Mouse (Mus musculus) liver, postnatal 0 days (tissue): ENCODE results near the gene Fabp3. TPM values are rescaled to one million over a fixed set of nuclear protein-coding genes. Genes with fewer than 3 reads are reported as not detected.

Source experiments
- ATAC-seq: fragments of 200-750 bp; cut with Nextera tagmentation; 2 replicates; pipeline ENCODE4 v1.8.0; 2017; ENCODE audit warnings: mild to moderate bottlenecking, moderate library complexity
- DNase-seq: peaks from one replicate; pipeline ENCODE4 v3.0.0-alpha.2; 2016
- H3K27ac ChIP-seq: fragments of 300-500 bp; sonication (generic); 2 replicates; pipeline ENCODE4 v1.5.1; 2014; ENCODE audit warnings: antibody characterized with exemption, moderate library complexity, mild to moderate bottlenecking, low read depth
- H3K27me3 ChIP-seq: fragments of 300-500 bp; sonication (generic); 2 replicates; pipeline ENCODE4 v1.6.1; 2014; ENCODE audit warnings: low read length, control low read depth, mixed read lengths; ENCODE audit not compliant: insufficient read depth
- H3K36me3 ChIP-seq: fragments of 300-500 bp; sonication (generic); replicated peaks from 2 replicates; pipeline ENCODE4 v1.6.1; 2014; ENCODE audit warnings: mild to moderate bottlenecking, control low read depth, low read length, moderate library complexity, mixed read lengths; ENCODE audit not compliant: insufficient read depth
- H3K4me1 ChIP-seq: fragments of 300-500 bp; sonication (generic); 2 replicates; pipeline ENCODE4 v1.6.1; 2014; ENCODE audit warnings: antibody characterized with exemption, mild to moderate bottlenecking, control low read depth; ENCODE audit not compliant: insufficient read depth
- H3K4me2 ChIP-seq: fragments of 300-500 bp; sonication (generic); 2 replicates; pipeline ENCODE4 v1.6.1; 2014; ENCODE audit warnings: low read depth, mild to moderate bottlenecking, low read length, moderate library complexity, mixed read lengths
- H3K4me3 ChIP-seq: fragments of 300-500 bp; sonication (generic); 2 replicates; pipeline ENCODE4 v1.5.1; 2014; ENCODE audit warnings: low read depth, low read length
- H3K9ac ChIP-seq: fragments of 300-500 bp; sonication (generic); replicated peaks from 2 replicates; pipeline ENCODE4 v1.6.1; 2014; ENCODE audit warnings: mild to moderate bottlenecking, moderate library complexity
- H3K9me3 ChIP-seq: fragments of 300-500 bp; sonication (generic); 2 replicates; pipeline ENCODE4 v1.6.1; 2016; ENCODE audit warnings: mild to moderate bottlenecking, control low read depth, low read length, mixed read lengths
- CTCF ChIP-seq: sonication (generic); IDR thresholded peaks from 2 replicates; pipeline ENCODE4 v1.5.1; 2016; ENCODE audit warnings: antibody characterized with exemption, low read depth
- EP300 ChIP-seq: IDR thresholded peaks from 2 replicates; pipeline ENCODE4 v1.6.1; 2016; ENCODE audit warnings: antibody characterized with exemption, low read depth, mild to moderate bottlenecking
- WGBS: fragments of 180-500 bp; shearing (Covaris S2); extraction: QIAGEN DNeasy Blood & Tissue Kit; methylation state at CpG from one replicate; pipeline ENCODE4 v1.1.7; 2014; ENCODE audit not compliant: insufficient replicate concordance; 5-methylcytosine and 5-hydroxymethylcytosine counted together
- polyA plus RNA-seq: library from polyadenylated mRNA; unstranded; fragments of >200 nt; fragmentation: Nextera tagmentation; extraction: Ambion mirVana; gene quantifications from 2 replicates; pipeline ENCODE4 v1.2.1, GENCODE M21; 2015

Gene Fabp3
- polyA plus RNA-seq, result 1.3 and 26.0 TPM in 2 replicates

DNA sequence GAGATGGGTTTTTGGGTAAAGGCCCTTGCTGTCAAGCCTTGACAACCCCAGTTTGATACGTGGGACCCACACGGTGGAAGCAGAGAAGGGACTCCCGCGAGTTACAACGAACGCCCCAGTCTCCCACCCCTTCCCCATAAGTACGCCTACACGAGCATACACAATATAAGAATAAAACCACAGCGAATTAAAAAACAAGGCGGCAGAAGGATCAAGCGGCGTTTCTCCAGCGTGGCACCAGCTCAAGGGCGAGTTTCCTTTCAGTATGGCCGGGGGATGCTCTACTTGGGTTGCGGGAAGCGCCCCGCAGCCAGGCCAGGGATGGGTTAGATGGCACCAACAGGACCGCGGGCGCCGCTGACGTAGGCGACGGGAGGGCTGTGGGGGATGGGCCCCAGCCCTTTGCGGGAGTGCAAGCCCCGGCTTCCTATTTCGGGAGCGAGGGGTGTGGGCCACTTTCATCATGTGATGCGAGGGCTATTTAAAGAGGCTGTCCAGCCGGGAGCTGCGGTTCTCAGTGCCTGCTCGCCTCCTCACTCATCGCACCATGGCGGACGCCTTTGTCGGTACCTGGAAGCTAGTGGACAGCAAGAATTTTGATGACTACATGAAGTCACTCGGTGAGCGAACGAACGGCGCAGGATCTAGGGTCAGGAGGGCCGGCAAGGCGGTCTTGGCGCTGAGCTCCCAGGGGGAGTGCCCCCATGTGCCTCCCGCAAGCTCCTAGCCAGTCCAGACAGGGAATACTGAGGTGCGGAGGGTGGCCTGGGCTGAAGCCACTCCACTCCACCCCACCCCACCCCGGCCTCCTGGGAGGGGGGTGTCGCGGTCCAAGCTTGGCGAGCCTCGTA lies at the start of gene Fabp3, which contains the start of gene Gm10570:
Gene Fabp3, plus strand, starts transcription at position 365 of the 851 bp plus-strand sequence.
Gene Gm10570, minus strand, starts transcription at position 444 of the 851 bp plus-strand sequence.
- TF ChIP-seq EP300 (no peak), CTCF (no peak)
- Histone ChIP-seq H3K27me3 (peaks cover 61% of the 10 kb centered on the region), H3K4me3 (peak within 1 kb of the TSS; percentile 47), H3K4me2 (peak within 1 kb of the TSS; percentile 75), H3K36me3 (no peaks in the 10 kb centered on the region), H3K9ac (peak within 1 kb of the TSS; percentile 26; the same call in 1 of the 2 replicates), H3K27ac (no peak within 1 kb of the TSS), H3K4me1 (peaks cover 14% of the 10 kb centered on the region), H3K9me3 (no peaks in the 10 kb centered on the region)
- no peak for DNase-seq
- 0 out of 2 replicates have a peak, but pooled peaks have one; percentile 29 for ATAC-seq
- WGBS, result under 1% methylated on average over 51 of the region's 52 CpGs

DNA sequence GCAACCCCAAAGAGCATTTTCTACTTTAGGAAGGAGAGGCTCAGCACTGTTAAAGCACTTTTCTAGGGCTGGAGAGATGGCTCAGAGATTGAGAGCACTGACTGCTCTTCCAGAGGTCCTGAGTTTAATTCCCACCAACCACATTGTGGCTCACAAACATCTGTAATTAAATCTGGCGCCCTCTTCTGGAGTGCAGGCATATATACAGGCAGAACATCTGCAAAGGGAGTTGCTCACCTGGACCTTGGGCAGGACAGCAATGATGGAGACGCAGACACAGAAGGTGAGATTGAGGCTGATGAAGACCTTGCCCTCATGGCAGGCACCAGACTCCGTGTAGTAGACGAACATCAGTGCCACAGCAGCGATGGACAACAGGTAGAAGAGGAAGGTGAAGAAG lies 48.0 kb upstream of the Fabp3 start:
- ATAC-seq (no peak), DNase-seq (no peak)
- H3K27ac ChIP-seq, result no peak overlapping the region
- H3K9ac ChIP-seq, result no peak overlapping the region
- no peaks in the 10 kb centered on the region for H3K9me3 ChIP-seq
- H3K4me3 ChIP-seq, result no peak overlapping the region
- no peak overlapping the region for H3K4me2 ChIP-seq
- H3K36me3 ChIP-seq, result no peaks in the 10 kb centered on the region
- 24% methylated on average over 5 of the region's 5 CpGs for WGBS
- H3K4me1 ChIP-seq, result no peaks in the 10 kb centered on the region
- no peak for TF ChIP-seq EP300
- peak; percentile 60 for TF ChIP-seq CTCF
- H3K27me3 ChIP-seq, result peaks cover 12% of the 10 kb centered on the region; the same call in 1 of the 2 replicates

DNA sequence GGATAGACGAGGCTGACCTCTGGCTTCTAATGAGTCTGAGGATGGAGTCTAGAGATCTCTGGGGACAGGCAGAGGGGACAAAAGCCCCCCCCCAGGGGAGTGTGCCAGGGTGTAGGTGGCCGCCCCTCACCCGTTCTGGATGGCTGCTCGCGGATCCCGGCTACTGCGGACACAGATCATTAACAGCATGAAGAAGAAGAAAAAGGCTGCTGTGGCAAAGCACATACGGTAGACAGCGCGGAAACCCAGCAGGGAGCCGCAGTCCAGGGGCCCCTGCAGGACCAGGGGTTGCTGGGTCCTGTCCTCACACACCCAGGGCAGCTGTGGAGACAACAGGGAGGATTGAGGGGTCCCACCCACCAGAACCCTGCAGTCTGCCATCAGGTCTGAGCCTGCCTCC lies 44.3 kb upstream of the Fabp3 start:
- H3K4me3 ChIP-seq, result no peak overlapping the region
- 40% methylated on average over 11 of the region's 11 CpGs for WGBS
- TF ChIP-seq CTCF (no peak), EP300 (no peak)
- ATAC-seq (no peak), DNase-seq (no peak)
- H3K4me2 ChIP-seq, result no peak overlapping the region
- H3K9ac ChIP-seq, result no peak overlapping the region
- H3K27me3 ChIP-seq, result peaks cover 12% of the 10 kb centered on the region; the same call in 1 of the 2 replicates
- no peaks in the 10 kb centered on the region for H3K36me3 ChIP-seq
- H3K9me3 ChIP-seq, result no peaks in the 10 kb centered on the region
- H3K27ac ChIP-seq, result no peak overlapping the region
- peaks cover 10% of the 10 kb centered on the region for H3K4me1 ChIP-seq

DNA sequence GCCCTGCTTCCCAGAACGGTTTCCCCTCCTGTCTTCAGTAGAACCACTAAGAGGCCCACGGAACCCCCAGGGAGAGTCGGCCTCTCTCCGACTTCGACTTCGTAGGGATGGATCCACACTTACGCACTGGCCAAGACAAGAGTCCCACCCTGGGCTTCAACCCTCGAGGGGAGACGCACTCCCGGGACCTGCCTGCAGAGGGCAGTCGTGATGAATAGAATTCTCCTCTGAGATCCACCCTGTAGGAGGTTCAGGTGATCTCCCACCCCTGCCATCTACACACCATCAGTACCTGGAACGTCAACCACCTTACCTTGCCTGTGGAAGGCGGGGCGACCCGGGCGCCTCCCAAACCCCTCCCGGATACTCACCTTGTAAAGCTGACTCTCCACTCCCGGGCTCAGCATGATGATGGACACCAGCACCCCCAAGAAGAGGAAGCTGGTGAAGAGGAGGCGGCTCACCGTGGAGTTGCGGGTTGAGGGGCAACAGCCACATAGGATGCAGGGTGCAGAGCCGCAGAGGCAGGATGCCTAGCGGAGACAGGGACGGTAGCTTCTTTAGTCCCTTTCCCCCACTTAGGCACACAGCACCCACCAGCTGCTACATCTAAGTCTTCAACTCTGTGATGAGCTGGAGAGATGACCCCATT lies 43.6 kb upstream of the Fabp3 start:
- Histone ChIP-seq H3K36me3 (no peaks in the 10 kb centered on the region), H3K27me3 (peaks cover 12% of the 10 kb centered on the region; the same call in 1 of the 2 replicates), H3K9me3 (no peaks in the 10 kb centered on the region), H3K9ac (no peak overlapping the region), H3K4me3 (no peak overlapping the region), H3K4me1 (peaks cover 10% of the 10 kb centered on the region), H3K4me2 (no peak overlapping the region), H3K27ac (no peak overlapping the region)
- ATAC-seq (peak; percentile 30; the same call in 1 of the 2 replicates), DNase-seq (peak; percentile 79)
- TF ChIP-seq EP300 (no peak), CTCF (peak; percentile 78)
- 12% methylated on average over 24 of the region's 24 CpGs for WGBS

DNA sequence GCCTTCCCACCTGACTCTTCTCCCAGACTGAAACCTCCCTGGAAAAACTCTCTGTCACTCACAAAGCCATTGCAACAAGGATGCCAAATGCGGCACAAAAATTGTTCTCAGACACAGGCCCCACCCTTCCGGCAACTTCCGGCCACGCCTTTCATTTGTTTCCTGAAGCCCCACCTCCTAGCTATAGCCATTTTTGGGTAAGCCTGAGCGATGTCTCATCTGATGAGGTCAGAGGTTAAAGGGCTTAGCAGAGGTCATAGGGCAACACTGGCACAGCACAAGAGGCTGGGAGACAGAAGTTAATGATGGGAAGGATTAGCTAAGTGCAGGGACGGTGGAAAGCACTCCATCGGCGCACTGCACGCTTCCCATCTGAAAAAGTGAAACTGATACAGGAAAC lies 41.8 kb upstream of the Fabp3 start:
- H3K27ac ChIP-seq, result peak overlapping the region; percentile 57; the same call in 1 of the 2 replicates
- peaks cover 12% of the 10 kb centered on the region; the same call in 1 of the 2 replicates for H3K27me3 ChIP-seq
- no peak overlapping the region; the same call in 1 of the 2 replicates for H3K4me3 ChIP-seq
- no peaks in the 10 kb centered on the region for H3K9me3 ChIP-seq
- ATAC-seq, result peak; percentile 25; the same call in 1 of the 2 replicates
- no peak for DNase-seq
- H3K36me3 ChIP-seq, result no peaks in the 10 kb centered on the region
- peak overlapping the region; percentile 44 for H3K4me2 ChIP-seq
- no peak overlapping the region for H3K9ac ChIP-seq
- peaks cover 10% of the 10 kb centered on the region for H3K4me1 ChIP-seq
- no peak for TF ChIP-seq CTCF
- no peak for TF ChIP-seq EP300
- WGBS, result 59% methylated on average over 9 of the region's 9 CpGs

DNA sequence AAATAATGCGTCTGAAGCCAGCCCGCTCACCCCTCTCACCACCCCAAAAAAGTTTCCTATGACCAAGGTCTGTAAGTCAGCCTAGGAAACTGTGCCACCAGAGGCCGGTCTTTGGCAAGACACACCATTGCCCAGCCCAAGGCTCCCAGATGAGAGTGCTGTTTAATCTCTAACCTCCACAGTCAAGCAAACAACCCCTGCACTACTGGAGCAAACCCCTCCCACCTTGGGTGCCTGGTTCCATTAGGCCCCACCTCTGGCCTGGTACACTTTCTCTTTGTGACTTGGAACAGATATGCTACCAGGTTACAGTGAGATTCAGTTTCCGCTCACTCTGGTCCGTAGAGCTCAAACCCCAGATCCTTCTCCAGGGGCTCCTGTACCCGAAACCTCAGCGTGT lies 41.3 kb upstream of the Fabp3 start:
- TF ChIP-seq EP300 (no peak), CTCF (no peak)
- peak; percentile 38 for DNase-seq
- no peak overlapping the region for H3K4me3 ChIP-seq
- WGBS, result 76% methylated on average over 7 of the region's 7 CpGs
- H3K9ac ChIP-seq, result no peak overlapping the region
- H3K27me3 ChIP-seq, result peaks cover 16% of the 10 kb centered on the region; the same call in 1 of the 2 replicates
- H3K27ac ChIP-seq, result peak overlapping the region; percentile 57
- H3K4me2 ChIP-seq, result peak overlapping the region; percentile 44
- H3K9me3 ChIP-seq, result no peaks in the 10 kb centered on the region
- ATAC-seq, result peak; percentile 82
- H3K4me1 ChIP-seq, result peaks cover 10% of the 10 kb centered on the region
- no peaks in the 10 kb centered on the region for H3K36me3 ChIP-seq
